Mouse (Mus musculus) Muller cell, postnatal 12 days (primary cell): ENCODE results near the gene Tnfrsf4.
A peak's percentile ranks its signal among the peaks of the same experiment; 100 is the strongest.

ENCODE experiments used
- DNase-seq: peaks from one replicate; pipeline ENCODE4 v3.0.0-alpha.2; 2015; ENCODE audit errors: inconsistent ontology term

The Tnfrsf4 gene

DNA sequence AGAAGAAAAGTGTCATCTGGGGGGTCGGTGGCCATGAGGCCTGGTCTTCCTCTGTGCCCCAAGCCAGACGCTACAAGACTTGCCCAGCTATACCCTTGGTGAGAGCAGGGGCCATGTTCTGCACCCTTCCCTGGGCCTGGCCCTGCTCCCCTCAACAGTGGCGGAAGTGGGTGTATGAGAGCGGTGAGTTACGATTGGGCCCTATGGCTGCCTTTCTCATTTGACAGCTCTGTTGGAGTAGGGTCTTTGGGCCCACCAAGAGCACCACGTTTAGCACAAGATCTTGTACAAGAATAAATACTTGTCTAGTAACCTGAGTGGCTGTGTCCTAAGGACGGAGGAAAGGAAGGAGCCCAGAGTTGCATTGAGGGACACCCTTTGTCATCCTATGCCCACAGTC lies 14.9 kb downstream of the Tnfrsf4 start:
- DNase-seq, result no peak

DNA sequence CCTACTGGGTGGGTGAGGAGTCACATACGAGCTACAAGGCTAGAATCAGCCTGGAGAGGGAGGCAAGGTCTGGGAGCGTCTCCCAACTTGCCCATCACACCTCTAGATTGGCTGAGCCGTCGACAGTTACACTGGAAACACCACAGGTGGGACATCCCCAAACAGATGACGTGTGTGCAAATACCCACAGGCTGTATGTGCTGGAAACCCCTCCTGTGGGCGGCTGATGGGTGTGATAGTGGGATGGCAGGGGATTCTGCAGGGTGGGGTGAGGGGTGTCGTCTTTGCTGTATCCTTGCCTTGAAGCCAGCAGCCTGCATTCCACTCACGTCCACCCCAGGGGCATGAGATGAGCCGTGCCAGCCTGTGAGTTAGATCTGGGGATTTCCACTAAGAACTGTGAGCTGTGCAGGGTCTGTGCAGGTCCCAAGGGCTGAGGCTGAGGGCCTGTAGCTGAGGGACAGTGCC lies 17.0 kb downstream of the Tnfrsf4 start:
- peak; percentile 23 for DNase-seq

DNA sequence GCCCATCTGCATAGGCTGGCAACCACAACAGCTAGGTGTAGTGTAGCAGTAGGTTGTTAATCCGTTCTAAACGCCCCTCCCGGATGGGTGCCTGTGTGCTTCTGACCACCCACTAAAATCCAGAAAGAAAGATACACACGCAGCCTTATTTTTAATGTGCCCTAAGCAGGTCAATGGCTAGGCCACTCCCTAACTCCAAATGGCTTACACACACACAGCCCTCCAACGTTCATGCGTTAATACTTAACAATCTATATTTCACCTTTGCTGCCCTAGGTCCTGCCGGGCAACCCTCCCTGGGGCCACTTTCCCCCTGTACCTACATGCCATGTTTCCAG lies 17.6 kb downstream of the Tnfrsf4 start:
- no peak for DNase-seq

- peak; percentile 95 for DNase-seq
Observed at GRCm38 (mm10) chr4:156031593-156032391, 18.1 kb downstream of the Tnfrsf4 start.

DNA sequence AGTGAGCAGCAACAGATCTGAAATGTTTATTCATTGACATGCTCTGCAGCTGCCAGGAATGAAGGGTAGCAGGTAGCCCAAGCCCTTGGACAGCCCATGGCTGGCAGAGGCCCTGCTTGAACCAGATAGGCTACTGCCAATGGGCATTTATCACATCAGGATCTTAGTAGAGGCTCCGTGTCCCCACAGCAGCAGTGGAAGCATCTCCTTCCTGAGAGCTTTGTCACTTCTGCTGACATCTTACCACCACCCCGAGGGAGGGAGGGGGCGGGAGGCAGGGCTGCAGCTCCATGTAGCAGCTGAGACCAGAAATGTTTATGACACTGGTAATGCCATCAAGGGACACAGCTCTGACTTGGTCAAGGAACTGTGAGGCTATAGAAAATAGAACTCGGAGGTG lies 19.2 kb downstream of the Tnfrsf4 start:
- no peak for DNase-seq

- DNase-seq, result peak; percentile 11
Observed at GRCm38 (mm10) chr4:156033476-156034119, 20.0 kb downstream of the Tnfrsf4 start.

- DNase-seq, result no peak
Observed at GRCm38 (mm10) chr4:156034301-156034700, 20.7 kb downstream of the Tnfrsf4 start.

DNA sequence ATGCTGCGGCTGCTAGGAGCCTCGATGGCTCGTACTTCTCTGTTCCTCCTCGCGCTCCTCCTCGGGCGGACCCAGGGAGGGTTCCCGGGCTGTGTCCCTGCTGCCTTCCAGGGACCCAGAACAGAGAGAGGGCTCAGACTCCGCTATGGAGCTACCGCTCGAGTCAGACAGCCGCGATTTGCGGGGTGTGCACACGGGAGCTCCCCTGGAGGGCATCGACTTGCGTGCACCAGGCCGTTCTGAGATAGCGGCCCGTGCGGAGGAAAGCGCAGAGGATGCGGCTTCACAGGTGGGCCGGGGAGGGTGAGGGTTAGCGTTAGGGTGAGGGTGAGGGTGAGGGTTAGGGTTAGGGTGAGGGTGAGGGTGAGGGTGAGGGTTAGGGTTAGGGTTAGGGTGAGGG lies 21.3 kb downstream of the Tnfrsf4 start:
- DNase-seq, result no peak

DNA sequence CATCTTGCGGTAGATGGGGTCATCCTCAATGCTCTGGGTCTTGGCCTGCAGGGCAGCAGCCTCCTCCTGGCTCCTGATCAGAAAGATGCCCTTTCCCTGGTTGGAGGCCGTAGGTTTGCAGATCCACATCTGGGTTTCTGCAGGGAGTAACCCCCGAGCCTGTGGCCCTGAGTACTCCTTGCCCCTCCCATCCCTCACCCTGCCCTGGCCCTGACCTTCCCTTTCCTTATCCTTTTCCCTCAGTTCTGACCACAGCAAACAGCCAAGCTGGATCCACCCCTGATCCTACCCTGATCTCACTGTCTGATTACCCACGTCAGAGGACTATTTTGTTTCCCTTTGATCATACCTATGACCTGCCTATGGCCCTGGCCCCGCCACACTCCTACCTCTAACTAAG lies 31.1 kb downstream of the Tnfrsf4 start:
- no peak for DNase-seq

DNA sequence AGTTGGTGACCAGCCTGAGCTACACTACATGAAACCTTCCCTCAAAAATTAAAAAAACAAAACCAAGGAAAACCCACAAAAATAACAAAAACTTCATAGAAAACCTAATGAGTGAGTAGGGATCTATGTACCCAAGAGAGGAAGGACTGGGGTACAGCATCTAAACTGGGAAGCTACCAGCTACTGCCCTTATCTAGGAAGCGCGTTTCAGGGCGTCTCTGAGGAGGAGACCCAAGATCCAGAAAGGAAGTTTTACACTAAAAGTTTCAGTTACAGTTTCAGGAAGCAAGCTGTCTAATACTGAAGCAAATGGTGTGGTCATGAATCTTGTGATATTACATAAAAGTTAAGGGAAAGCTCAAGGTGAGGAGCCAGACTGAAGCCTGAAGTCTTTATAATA lies 36.1 kb downstream of the Tnfrsf4 start:
- DNase-seq, result no peak

- no peak for DNase-seq
Observed at GRCm38 (mm10) chr4:156050391-156050980, 36.8 kb downstream of the Tnfrsf4 start.

DNA sequence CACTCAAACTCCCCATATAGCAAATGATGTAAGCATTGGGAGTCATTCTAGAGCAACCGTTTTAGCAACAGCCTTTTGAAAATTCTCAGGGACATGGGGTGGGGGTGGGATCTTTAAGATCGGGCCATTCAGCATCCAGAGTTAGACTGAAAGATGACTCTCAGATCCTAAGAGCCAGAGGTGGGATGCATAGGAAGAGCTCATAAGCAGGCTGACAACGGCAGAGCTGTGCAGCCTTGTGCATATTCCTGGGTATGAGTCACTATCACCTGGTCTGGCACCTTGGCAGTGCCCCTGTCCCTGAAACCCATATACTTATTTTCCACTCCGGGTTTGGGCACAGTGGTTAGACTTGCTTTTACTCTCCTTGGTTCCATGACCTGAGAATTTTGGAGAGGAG lies 39.5 kb downstream of the Tnfrsf4 start:
- DNase-seq, result no peak

DNA sequence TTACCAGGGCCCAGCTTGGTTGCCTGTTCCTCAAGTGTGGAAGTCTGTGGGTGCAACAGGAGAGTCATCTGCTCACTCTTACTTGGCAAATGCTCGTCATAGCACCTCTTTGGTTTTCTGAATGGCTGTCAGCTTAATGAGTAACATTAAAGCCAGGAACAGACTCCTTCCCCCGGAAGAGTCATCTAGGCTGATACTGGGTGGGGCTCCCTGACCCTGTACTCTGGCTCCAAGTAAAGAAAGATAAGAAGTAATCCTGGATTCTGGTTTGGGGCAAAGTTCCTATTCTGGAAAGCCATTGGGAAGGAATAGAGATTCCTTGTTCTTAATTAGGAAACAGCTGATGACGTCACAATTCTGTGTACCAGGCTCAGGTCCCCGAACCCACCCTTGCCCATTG lies 40.5 kb downstream of the Tnfrsf4 start:
- DNase-seq, result no peak

DNA sequence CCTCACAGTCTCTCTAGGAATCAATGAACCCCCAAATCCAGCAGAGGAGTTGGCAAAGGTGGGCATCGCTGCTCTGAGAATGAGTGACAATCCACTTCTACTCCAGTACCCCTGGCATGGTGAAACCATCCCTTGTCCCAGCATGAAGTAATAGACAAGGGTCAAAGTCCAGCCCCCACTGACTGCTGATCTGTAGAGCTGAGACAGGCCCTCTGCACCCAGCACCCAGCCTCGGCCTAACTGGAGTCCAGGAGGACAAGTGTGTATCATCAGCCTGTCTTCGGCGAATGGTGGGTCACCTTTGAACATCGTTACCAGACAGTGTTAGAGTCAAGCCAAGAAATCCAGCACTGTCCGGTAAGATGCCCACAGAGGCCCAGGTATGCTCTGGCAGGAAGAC lies 41.0 kb downstream of the Tnfrsf4 start:
- no peak for DNase-seq

- no peak for DNase-seq
Observed at GRCm38 (mm10) chr4:156055173-156055572, 41.5 kb downstream of the Tnfrsf4 start.

DNA sequence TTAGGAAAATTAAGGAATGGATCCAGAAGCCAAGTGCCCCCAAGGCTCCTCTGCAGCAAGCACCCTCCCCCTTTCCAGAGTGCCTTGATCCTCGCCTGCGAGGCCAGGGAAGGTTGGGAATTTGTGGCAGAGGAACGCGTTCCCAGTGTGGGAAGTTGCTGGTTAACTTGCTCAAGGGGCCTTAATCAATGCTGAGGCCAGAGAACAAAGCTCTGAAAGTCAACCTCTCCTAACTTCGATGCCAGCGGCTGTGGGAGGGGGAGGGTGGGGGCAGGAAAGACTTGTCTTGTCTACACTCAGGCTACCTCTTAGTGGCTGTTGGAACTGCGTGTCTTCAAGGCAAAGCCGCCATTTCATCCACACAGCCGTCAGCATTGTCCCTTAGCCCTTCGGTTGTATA lies 44.1 kb downstream of the Tnfrsf4 start:
- no peak for DNase-seq

DNA sequence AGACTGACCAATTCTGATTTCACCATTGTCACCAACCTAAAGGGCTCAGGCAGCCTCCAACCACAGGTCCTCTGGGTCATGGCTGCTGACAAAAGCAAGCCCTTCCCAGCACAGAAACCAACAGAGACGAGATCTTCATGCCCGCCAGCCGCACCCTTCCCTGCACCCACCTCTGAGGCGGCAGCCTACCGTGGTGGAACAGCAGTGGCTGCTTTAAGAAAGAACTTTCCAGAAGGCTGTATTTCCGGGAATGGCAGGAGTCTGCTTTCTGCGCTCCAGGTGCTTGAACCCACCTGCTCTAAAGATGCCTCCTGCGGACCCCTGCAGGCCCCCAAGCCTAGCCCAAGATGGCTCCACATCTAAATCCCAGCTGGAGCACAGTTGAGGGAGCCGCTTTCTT lies 45.2 kb downstream of the Tnfrsf4 start:
- no peak for DNase-seq

DNA sequence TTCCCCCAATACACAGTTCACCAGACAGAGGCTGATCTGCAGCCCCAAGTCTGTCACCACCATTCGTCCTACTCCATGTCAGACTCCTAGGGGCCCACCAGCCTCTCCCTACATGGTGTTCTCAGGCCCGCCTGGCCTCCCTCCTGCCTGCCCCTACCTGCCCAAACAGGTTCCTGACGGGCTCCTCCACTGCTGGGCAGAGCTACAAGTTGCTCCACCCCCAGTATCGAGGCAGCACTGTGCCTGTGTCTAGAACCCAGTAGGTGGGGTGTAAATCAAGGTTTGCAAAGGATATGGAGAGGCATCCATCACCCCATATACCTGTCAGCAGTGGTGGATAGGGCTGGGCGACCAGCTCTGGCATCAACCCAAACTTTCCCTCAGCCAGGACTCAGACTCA lies 45.6 kb downstream of the Tnfrsf4 start, which contains the start of gene Ttll10:
Ttll10 (minus strand) TSS at position 154 of the 400 bp plus-strand sequence.
- no peak for DNase-seq

GRCm38 (mm10) chr4:156059713-156060112 lies 46.1 kb downstream of the Tnfrsf4 start:
- DNase-seq, result no peak

GRCm38 (mm10) chr4:156063861-156064509 lies 50.3 kb downstream of the Tnfrsf4 start:
- DNase-seq, result peak; percentile 5

- DNase-seq, result no peak
Observed at GRCm38 (mm10) chr4:156064510-156064897, 50.9 kb downstream of the Tnfrsf4 start.

DNA sequence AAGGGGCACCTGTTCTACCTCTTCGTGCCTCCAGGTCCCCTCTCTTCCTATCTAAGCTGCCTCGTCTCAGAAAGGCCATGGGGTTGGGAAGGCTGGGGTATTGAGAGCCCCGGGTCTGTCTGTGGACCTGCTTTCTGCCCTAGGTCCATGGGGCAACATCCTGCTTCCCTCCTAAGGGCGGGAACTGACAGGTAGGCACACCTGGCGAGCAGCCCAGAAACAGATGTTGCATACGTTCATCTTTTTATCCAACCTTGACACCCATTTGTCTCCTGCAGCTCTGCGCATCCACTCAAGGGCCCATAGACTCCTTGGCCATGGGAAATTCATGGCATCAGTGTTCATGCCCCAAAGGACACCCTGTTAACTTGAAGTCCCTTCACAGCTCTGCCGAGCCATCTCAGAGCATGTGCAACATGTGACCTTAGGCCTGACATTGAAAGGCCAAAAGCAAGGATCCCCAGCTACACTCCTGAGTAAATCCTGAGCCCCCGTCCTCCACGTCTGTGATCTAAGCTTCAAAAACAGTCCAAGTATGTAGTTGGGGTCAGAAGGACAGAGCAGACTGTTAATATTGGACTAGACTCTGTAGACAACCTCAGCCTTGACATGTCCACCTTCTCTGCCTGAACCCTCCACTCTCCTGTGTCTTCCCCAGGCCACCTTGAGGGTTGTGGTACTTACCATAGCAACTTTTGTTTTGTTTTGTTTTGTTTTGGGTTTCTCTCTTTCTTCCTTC lies 51.7 kb downstream of the Tnfrsf4 start:
- DNase-seq, result no peak
